Mouse (Mus musculus) liver, adult 2 months (tissue): Measurements from ENCODE around the gene Capn15. TPM values are rescaled to one million over a fixed set of nuclear protein-coding genes. Genes with fewer than 3 reads are reported as not detected.

ENCODE experiments used
- DNase-seq: peaks from one replicate; pipeline ENCODE4 v3.0.0-alpha.2; 2011; ENCODE audit warnings: low read depth, low spot score; ENCODE audit errors: extremely low read depth
- H3K27ac ChIP-seq: fragments of 200-500 bp; replicated peaks from 2 replicates; pipeline ENCODE4 v1.5.1; 2012; ENCODE audit warnings: low read depth, mild to moderate bottlenecking, control low read depth, inconsistent platforms, low read length; ENCODE audit not compliant: insufficient read depth
- H3K27me3 ChIP-seq: fragments of 200-500 bp; 2 replicates; pipeline ENCODE4 v1.6.1; 2012; ENCODE audit warnings: mild to moderate bottlenecking, moderate library complexity, low read length, inconsistent platforms; ENCODE audit not compliant: control insufficient read depth, insufficient read depth
- H3K36me3 ChIP-seq: fragments of 200-500 bp; 2 replicates; pipeline ENCODE4 v1.6.1; 2012; ENCODE audit warnings: low read length, inconsistent platforms; ENCODE audit not compliant: control insufficient read depth, insufficient read depth
- H3K4me1 ChIP-seq: fragments of 200-500 bp; 2 replicates; pipeline ENCODE4 v1.6.1; 2011; ENCODE audit warnings: low read length; ENCODE audit not compliant: control insufficient read depth, insufficient read depth
- H3K4me3 ChIP-seq: fragments of 200-500 bp; 2 replicates; pipeline ENCODE4 v1.5.1; 2011; ENCODE audit warnings: low read depth, mild to moderate bottlenecking, control low read depth, low read length, moderate library complexity; ENCODE audit not compliant: insufficient read depth
- H3K79me2 ChIP-seq: fragments of 200-500 bp; 2 replicates; pipeline ENCODE4 v1.6.1; 2012; ENCODE audit warnings: inconsistent platforms, mild to moderate bottlenecking, low read length, moderate library complexity; ENCODE audit not compliant: control insufficient read depth, insufficient read depth
- H3K9ac ChIP-seq: fragments of 200-500 bp; 2 replicates; pipeline ENCODE4 v1.6.1; 2012; ENCODE audit warnings: low read depth, mild to moderate bottlenecking, control low read depth, inconsistent platforms, low read length
- CTCF ChIP-seq: fragments of 200-500 bp; IDR thresholded peaks from 2 replicates; pipeline ENCODE4 v1.5.1; 2011; ENCODE audit warnings: low read depth, low read length, control low read depth
- POLR2A ChIP-seq: fragments of 200-500 bp; IDR thresholded peaks from 2 replicates; pipeline ENCODE4 v1.6.1; 2011; ENCODE audit warnings: low read length, control low read depth; ENCODE audit not compliant: insufficient read depth; ENCODE audit errors: extremely low read depth
- WGBS: fragments of 180-500 bp; shearing (Covaris S2); methylation state at CpG from one replicate; pipeline ENCODE4 v1.1.7; 2018; 5-methylcytosine and 5-hydroxymethylcytosine counted together
- polyA plus RNA-seq: library from polyadenylated mRNA; depleted of rRNA; stranded (reverse); fragments of >200 nt; gene quantifications from 2 replicates; pipeline ENCODE4 v1.2.3, GENCODE M21; 2012
- total RNA-seq: library from RNA; depleted of rRNA; stranded (reverse); fragments of >200 nt; gene quantifications from 2 replicates; pipeline ENCODE4 v1.2.3, GENCODE M21; 2014

Gene Capn15
- total and polyA plus RNA-seq, 2 experiments = 1.8 to 23.3 TPM

GRCm38 (mm10) chr17:25990331-25990730 is 4.7 kb upstream of the Capn15 start:
- no peaks in the 10 kb centered on the region for H3K36me3 ChIP-seq
- no peaks in the 10 kb centered on the region for H3K27me3 ChIP-seq
- H3K79me2 ChIP-seq = no peaks in the 10 kb centered on the region
- 96% methylated on average over 5 of the region's 5 CpGs for WGBS
- no peak overlapping the region for H3K4me3 ChIP-seq
- H3K27ac ChIP-seq = no peak overlapping the region
- TF ChIP-seq CTCF (no peak), POLR2A (no peak)
- H3K4me1 ChIP-seq = peaks cover 3% of the 10 kb centered on the region
- no peak overlapping the region for H3K9ac ChIP-seq
- no peak for DNase-seq

GRCm38 (mm10) chr17:25984556-25985305 is 865 bp downstream of the Capn15 start:
- 11% methylated on average over 17 of the region's 17 CpGs for WGBS

GRCm38 (mm10) chr17:25984066-25984465 is 1.5 kb downstream of the Capn15 start:
- Histone ChIP-seq H3K4me1 (peaks cover 22% of the 10 kb centered on the region), H3K27me3 (no peaks in the 10 kb centered on the region), H3K27ac (no peak overlapping the region), H3K79me2 (peaks cover 31% of the 10 kb centered on the region), H3K36me3 (no peaks in the 10 kb centered on the region), H3K4me3 (no peak overlapping the region), H3K9ac (no peak overlapping the region)
- WGBS = 95% methylated on average over 1 of the region's 1 CpGs
- DNase-seq = no peak
- TF ChIP-seq CTCF = no peak
- no peak for TF ChIP-seq POLR2A

More at GRCm38 (mm10) chr17:25984556-25985305, 865 bp downstream of the Capn15 start:
- peak overlapping the region; percentile 69 for H3K4me3 ChIP-seq
- H3K36me3 ChIP-seq = no peaks in the 10 kb centered on the region
- H3K9ac ChIP-seq = peak overlapping the region; percentile 74
- TF ChIP-seq POLR2A = no peak
- H3K4me1 ChIP-seq = peaks cover 19% of the 10 kb centered on the region
- peak overlapping the region; percentile 68 for H3K27ac ChIP-seq
- peaks cover 24% of the 10 kb centered on the region for H3K79me2 ChIP-seq
- peak; percentile 17 for DNase-seq
- no peaks in the 10 kb centered on the region for H3K27me3 ChIP-seq

GRCm38 (mm10) chr17:25982913-25983312 is 2.7 kb downstream of the Capn15 start:
- H3K4me3 ChIP-seq = no peak overlapping the region
- no peak for TF ChIP-seq POLR2A
- TF ChIP-seq CTCF = no peak
- peaks cover 22% of the 10 kb centered on the region for H3K4me1 ChIP-seq
- H3K79me2 ChIP-seq = peaks cover 42% of the 10 kb centered on the region
- no peak overlapping the region for H3K27ac ChIP-seq
- no peaks in the 10 kb centered on the region for H3K27me3 ChIP-seq
- no peaks in the 10 kb centered on the region for H3K36me3 ChIP-seq
- peak; percentile 15 for DNase-seq
- no peak overlapping the region for H3K9ac ChIP-seq
- 90% methylated on average over 3 of the region's 3 CpGs for WGBS

GRCm38 (mm10) chr17:25980854-25981253 is 4.7 kb downstream of the Capn15 start:
- peaks cover 51% of the 10 kb centered on the region for H3K79me2 ChIP-seq
- H3K9ac ChIP-seq = no peak overlapping the region
- H3K36me3 ChIP-seq = no peaks in the 10 kb centered on the region
- H3K4me1 ChIP-seq = peaks cover 22% of the 10 kb centered on the region
- DNase-seq = peak; percentile 94
- no peak for TF ChIP-seq CTCF
- TF ChIP-seq POLR2A = no peak
- H3K4me3 ChIP-seq = no peak overlapping the region
- peak overlapping the region; percentile 35; the same call in 1 of the 2 replicates for H3K27ac ChIP-seq
- WGBS = 56% methylated on average over 5 of the region's 5 CpGs
- H3K27me3 ChIP-seq = no peaks in the 10 kb centered on the region
